Mouse (Mus musculus) common myeloid progenitor, adult 5-6 weeks (primary cell): ENCODE measurements around the gene Elavl2. TPM values are rescaled to one million over a fixed set of nuclear protein-coding genes. Genes with fewer than 3 reads are reported as not detected.
"Not testable (repeated sequence)": the region's sequence is repeated elsewhere in the genome, so short reads cannot be mapped to it uniquely, and the experiment has no call there.

Source experiments
- ATAC-seq: replicated peaks from 2 replicates; pipeline ENCODE4 v1.8.0; 2016; ENCODE audit warnings: low read depth, mild to moderate bottlenecking, moderate TSS enrichment, inconsistent platforms; ENCODE audit not compliant: poor library complexity, severe bottlenecking
- total RNA-seq: library from RNA; stranded (forward); fragments of 200-1000, 187-1606 nt; gene quantifications from 2 replicates; pipeline ENCODE4 v1.2.3, GENCODE M21; 2017

Gene Elavl2
- total RNA-seq, 1 experiment from 2014 or later = 0.64 TPM

GRCm38 (mm10) chr4:91349579-91349978 lies 51.0 kb downstream of the Elavl2 start:
- no peak for ATAC-seq

DNA sequence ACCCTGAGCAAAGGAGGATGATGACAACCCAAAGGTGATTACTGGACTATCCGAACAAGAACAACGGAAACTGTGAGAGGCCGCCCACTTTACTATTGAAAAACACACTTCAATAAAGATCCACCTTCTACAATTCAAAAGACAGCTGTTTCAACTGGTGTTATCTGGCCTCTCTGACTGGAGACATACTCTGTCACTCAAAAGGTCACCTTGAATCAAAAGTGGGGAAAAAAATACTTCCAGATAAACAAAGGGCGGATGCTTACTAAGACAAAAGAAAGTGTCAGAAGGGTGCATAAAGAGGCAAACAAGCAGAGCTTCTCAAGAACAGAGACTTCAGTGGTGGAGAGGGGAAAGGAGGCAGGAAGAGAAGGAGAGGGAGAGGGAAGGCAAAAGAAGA lies 66.4 kb downstream of the Elavl2 start:
- no peak for ATAC-seq

GRCm38 (mm10) chr4:91310801-91311200 lies 89.8 kb downstream of the Elavl2 start:
- ATAC-seq = no peak

GRCm38 (mm10) chr4:91297706-91298105 lies 102.9 kb downstream of the Elavl2 start:
- ATAC-seq = no peak

DNA sequence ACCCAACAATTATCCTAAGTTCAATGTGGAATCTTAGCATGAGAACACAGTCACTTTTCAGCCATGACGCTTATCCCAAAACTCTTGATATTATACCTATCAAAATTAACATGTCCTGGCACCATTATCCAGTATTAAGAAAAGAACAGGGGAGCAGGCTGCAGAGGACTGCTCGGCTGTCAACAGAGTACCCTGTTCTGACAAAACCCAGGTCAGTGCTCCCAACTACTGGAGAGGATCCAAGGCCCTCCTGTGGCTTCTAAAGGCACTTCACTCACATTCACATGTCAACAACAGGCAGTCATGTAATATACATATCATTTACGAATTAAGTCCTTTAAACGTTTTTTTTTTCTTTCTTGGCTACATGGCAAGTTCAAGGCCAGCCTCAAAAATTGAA lies 105.3 kb downstream of the Elavl2 start:
- no peak for ATAC-seq

- ATAC-seq = no peak
Observed at GRCm38 (mm10) chr4:91291526-91291925, 109.1 kb downstream of the Elavl2 start.

GRCm38 (mm10) chr4:91290373-91290772 lies 110.2 kb downstream of the Elavl2 start:
- ATAC-seq = no peak

DNA sequence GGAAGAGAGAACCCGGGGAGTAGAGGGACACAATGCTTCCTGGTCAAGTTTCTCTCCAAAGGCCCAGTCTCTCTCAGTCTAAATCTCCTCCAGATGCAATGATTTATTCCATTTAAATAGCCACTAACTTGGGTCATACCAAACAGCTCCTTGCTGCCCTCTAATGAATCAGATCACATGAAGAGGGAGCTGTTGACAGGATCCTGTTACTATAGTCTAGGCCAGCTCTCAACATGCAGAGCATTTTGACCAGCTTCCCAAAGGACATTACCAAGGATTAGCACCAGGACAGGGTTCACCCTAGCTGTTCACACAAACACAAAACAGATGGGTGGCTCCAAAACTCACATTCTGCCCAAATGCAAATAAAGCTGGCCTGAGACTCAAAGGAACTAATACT lies 111.4 kb downstream of the Elavl2 start:
- ATAC-seq = no peak

DNA sequence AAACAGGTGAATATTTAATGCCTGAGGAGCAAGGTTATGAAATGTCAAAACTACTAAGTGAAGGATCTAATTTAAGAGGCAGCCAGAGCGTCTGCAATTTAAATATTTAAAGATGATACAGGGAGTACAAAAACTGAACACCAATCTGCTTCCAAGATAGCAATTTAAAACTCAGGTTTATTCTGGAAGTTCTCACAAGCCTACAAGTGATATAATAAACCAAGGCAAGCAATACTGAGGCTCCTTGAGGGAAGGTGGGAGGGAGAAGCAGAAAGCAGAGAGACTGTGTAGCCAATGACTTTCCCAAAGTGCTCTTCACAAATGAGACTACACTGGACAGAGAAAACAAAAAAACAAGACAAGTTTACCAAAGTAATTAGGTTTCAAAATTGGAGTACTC lies 132.2 kb downstream of the Elavl2 start:
- no peak for ATAC-seq

- no peak for ATAC-seq
Observed at GRCm38 (mm10) chr4:91263733-91264440, 136.7 kb downstream of the Elavl2 start.

GRCm38 (mm10) chr4:91262839-91263238 lies 137.7 kb downstream of the Elavl2 start:
- ATAC-seq = no peak

DNA sequence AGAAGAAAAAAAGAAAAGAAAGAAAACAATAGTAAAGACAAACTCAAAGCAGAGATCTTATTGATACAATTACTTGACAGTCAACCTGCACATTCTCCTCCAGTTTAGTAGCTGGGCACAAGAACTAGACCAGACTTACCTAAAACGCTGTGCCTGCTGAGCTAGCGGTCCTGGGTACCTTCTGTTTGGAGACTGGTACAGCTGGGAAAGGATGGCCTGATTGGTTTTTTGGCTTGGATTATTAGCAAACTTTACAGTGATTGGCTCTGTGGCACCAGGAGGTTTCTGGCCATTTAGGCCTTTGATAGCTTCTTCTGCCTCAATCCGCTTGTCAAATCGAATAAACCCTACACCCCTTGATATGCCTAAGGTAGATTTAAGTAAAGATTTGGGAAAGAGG lies 140.0 kb downstream of the Elavl2 start:
- no peak for ATAC-seq

- no peak for ATAC-seq
Observed at GRCm38 (mm10) chr4:91248650-91249049, 151.9 kb downstream of the Elavl2 start.

DNA sequence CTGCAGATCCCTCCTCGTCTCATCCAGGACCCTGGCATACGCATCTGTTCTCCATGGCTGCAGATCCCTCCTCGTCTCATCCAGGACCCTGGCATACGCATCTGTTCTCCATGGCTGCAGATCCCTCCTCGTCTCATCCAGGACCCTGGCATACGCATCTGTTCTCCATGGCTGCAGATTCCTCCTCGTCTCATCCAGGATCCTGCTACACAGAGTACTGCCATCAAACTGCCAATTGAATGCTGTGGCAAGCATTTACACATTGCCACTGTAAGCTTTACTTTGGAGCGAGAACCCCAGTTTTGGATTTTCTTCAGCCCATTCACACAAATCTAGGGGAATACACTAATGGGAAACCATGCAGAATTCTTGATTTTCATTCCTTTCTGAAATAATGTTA lies 155.4 kb downstream of the Elavl2 start:
- not testable (repeated sequence) for ATAC-seq

GRCm38 (mm10) chr4:91244554-91244953 lies 156.0 kb downstream of the Elavl2 start:
- no peak for ATAC-seq

DNA sequence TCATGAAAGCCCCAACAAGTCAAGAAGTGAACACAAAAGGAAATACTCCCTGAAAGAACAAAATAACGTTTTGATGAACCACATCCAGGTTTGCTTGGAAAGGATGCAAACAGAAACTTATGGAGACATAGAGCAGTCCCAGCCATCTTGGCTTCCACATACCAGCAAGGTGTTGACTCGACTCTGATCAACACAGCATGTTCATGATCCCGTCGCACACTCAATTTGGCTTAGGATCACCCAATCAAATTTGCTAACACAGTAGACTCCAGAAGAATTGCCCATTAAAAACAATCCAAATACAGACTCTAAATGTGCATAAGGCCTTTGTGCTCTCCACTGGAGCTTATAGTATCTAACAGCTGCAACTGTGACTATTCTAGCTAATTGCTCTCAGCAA lies 156.7 kb downstream of the Elavl2 start:
- no peak for ATAC-seq

GRCm38 (mm10) chr4:91238739-91239485 lies 161.7 kb downstream of the Elavl2 start:
- no peak for ATAC-seq

DNA sequence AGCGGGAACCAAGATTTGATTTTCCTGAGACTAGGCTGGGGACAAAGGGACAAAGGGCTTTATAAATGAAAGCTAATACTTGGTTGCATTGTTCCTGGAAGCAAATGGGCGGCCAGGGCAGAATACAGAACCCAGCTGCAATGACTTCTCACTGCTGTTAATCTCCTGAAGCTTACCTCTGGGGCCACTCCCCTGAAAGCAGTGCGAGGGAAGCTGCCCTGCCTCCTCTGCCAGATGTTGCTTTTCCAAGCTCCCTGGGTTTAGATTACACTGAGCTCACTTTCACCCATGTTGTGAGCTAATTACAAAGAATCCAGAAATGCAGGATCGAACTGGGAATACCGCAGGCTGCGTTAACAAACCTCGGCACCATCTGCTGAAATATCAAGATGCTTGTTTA lies 163.6 kb downstream of the Elavl2 start:
- no peak for ATAC-seq

DNA sequence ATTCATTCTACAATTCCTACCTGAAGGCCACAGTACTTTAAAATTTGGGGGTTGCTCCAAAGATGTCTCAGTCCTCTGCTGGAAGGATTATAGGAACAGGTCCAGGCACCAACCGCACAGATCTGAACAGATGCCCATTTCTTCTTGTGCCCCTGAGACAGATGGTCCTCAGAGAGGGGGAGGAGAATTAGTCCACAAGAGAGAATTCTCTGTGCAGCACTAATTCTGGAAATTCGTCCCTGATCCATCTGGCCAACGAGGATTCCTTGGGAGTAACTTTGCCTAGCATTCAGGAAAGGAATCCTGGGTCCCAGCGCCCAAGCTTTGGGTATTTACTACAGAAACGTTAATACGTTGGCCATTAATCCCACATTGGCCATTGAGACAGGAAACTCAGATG lies 165.6 kb downstream of the Elavl2 start:
- no peak for ATAC-seq

DNA sequence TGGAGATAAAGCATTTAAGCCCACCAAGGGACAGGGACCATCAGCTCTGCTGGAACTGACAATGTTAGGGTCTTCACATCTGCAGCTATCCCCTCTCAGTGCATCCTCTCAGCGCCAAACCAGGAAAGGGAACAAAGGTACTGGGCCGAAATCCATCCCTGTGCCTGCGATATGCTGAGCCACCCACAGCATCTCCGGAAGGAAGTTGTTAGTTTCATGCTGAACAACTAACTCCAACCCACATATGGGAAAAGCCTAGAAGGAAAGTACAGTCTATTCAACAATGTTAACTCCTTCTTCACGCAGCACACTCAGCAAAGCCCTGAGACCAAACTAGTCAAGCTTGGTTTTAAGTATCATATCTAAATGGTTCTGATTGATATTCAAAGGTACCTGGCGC lies 167.0 kb downstream of the Elavl2 start:
- no peak for ATAC-seq

GRCm38 (mm10) chr4:91230439-91230863 lies 170.1 kb downstream of the Elavl2 start:
- no peak for ATAC-seq

- ATAC-seq = no peak
Observed at GRCm38 (mm10) chr4:91228341-91228740, 172.2 kb downstream of the Elavl2 start.
